Mouse (Mus musculus) T-helper 17 cell (primary cell): ENCODE measurements at regions not wholly inside any gene's neighbourhood (a gene's known extent, or its start where the extent isn't known, plus 50 kb on each side); places are given as distances from the start of the nearest gene placed in this dataset.
"Not testable (repeated sequence)": the region's sequence is repeated elsewhere in the genome, so short reads cannot be mapped to it uniquely, and the experiment has no call there.

Experiments
- in situ Hi-C, 2 experiments: fragments of 300-600 bp; cut with MboI, MseI; formaldehyde crosslinking; loops; 1 replicate in 1 of 2; 2 replicates in 1 of 2; pipeline ENCODE4 v1.15.1; 2025; ENCODE audit warnings: high pct_unique_total_duplicates in 2 of 2

DNA sequence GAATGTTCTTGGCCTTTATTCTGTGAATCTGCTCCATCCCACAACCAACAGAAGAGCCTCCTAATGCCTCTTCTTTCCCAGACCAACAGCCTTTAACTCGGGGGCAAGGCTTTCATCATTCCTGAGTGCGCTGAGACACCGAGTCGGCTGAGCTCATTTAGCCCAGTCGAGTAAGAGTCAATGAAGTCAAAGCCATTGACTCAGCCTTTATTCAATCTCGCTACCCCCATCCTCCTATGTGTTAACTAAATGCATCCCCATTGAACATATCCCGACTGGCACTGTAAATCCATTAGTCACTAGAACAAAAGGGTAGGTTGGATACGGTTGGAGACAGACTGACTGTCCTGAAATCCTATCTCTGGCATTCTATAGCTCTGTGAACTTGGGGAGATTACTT lies 115.9 kb upstream of the Cdk6 start:
- in situ Hi-C loops = loop anchor here (5.0 to 10.0 kb wide), 2 partner anchors 67 to 289 kb away; no protein-coding TSS in a partner anchor

DNA sequence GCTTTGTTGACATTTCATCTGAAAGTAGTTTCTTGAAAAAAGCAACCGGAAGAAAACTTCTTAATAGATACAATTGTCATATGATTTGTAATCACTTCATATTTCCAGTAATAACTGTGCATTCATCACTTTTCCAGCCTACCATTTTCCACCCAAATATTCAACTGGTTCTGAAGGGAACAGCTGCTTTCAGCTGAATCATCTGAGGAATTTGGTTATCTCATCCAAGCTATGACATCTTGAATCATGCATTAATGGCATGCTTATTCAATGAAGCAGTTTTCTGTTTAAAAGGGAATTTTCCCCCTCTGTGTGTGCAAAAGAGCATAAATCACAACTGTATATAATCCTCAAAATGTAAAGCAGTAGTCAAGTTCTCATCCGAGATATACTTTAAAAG lies 97.2 kb upstream of the Cdk6 start:
- in situ Hi-C loops = not testable (repeated sequence)

GRCm38 (mm10) chr5:3247333-3247732 lies 94.0 kb upstream of the Cdk6 start:
- in situ Hi-C loops = no loop called here

- in situ Hi-C loops = no loop called here
Measured at GRCm38 (mm10) chr5:3250273-3250672, 91.0 kb upstream of the Cdk6 start.

GRCm38 (mm10) chr5:3260289-3260688 lies 81.0 kb upstream of the Cdk6 start:
- in situ Hi-C loops = no loop called here

DNA sequence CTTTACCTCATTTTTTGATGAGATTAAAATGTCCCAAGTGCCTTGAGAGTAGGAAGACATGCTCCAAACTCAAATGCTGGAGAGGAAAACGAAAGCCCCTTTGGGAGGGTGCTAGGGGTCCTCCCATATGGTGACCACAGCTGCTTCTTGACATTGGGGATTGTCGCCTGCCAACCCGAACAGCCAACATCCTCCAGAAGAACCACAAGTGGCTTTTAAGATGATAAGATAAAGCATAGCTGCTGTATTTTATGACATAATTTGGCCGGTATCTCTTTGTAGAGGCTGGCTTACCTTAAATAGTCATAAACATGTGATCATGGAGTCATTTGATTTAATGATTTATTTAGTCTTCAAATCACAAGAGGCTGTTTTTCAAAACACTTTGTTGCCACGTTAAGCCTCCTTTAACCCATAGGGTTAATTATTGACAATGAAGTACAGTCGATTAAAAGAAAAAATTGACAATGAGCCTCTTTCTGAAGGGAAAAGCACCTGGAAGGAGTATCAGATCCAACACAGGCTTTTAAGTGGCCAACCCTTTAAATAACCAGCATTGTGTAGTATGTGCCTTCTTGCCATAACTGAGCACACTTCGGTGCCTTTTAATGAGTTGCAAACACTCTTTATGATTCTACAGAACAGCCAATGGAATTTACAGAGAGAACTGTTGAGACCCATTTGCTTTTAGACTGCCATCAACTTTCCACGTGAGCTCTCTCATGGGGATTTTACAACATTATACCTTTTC lies 76.1 kb upstream of the Cdk6 start:
- in situ Hi-C loops = not testable (repeated sequence)

DNA sequence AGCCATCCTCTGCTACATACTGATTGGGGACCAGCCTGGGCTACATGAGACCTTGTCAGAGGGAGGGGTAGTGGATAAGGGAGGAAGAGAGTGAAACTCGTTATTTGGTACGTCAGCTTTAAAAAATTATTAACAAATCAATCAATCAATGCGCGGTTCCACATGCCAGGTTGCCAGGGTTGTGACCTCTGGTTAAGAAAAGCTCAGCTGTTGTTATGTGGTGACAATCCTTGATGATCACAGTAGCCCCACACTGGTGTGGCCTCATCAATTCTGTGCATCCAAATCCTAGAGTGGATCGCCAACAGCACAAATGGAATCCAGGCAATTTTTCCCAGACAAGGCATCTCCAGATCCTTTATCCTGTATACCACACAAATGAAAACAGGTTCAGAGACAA lies 74.3 kb upstream of the Cdk6 start:
- in situ Hi-C loops = no loop called here

GRCm38 (mm10) chr5:3269760-3270159 lies 71.5 kb upstream of the Cdk6 start:
- in situ Hi-C loops = no loop called here

GRCm38 (mm10) chr5:3273140-3273539 lies 68.1 kb upstream of the Cdk6 start:
- in situ Hi-C loops = not testable (repeated sequence)

- in situ Hi-C loops = not testable (repeated sequence)
Measured at GRCm38 (mm10) chr5:3277241-3277640, 64.0 kb upstream of the Cdk6 start.

GRCm38 (mm10) chr5:3278956-3279355 lies 62.3 kb upstream of the Cdk6 start:
- in situ Hi-C loops = not testable (repeated sequence)

- in situ Hi-C loops = not testable (repeated sequence)
Measured at GRCm38 (mm10) chr5:3281911-3282506, 59.3 kb upstream of the Cdk6 start.

DNA sequence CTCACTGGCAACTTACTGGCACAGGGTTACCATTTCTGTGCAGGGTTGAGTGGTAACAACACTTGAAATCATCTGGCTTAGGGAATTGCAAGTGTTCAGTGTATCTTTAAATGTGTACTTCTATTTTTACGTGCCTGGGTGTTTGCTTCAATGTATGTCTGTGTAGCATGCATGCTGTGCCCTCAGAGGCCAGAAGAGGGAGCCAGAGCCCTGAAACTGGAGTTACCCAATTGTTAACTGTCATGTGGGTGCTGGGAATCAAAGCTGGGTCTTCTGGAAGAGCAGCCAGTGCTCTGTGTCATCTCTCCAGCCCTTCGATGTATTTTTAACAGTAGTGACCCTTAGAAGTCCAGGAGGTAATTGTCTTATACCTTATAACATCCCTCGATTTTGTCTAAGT lies 58.2 kb upstream of the Cdk6 start:
- in situ Hi-C loops = no loop called here

GRCm38 (mm10) chr5:3284335-3284734 lies 57.0 kb upstream of the Cdk6 start:
- in situ Hi-C loops = not testable (repeated sequence)

DNA sequence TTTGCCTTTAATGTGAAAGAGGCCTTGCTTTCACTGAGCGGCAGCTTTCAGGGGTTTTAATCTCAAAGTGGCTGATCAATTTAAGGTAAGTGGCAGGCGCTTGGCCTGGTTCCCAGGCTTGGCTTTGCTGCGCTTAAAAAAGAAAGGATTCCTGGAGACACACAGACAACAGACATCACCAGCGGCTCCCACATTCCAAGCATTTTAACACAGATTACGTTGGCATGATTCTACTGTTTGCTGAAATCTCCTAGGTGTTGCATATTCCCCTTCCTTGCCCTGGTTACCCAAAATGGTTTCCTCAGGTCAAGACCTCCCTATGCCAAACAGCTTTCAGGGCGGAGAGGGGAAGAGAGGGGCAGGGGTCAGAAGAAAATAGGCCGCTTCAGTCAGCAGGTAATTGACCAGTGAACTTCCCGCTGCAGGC lies 51.3 kb upstream of the Cdk6 start:
- in situ Hi-C loops = loop anchor here in 1 of 2 experiments (5.0 kb wide), 1 partner anchor 63 kb away; no protein-coding TSS in a partner anchor
